26 mouse cellular contexts compared by ENCODE assay signal in the genomic region with DNA sequence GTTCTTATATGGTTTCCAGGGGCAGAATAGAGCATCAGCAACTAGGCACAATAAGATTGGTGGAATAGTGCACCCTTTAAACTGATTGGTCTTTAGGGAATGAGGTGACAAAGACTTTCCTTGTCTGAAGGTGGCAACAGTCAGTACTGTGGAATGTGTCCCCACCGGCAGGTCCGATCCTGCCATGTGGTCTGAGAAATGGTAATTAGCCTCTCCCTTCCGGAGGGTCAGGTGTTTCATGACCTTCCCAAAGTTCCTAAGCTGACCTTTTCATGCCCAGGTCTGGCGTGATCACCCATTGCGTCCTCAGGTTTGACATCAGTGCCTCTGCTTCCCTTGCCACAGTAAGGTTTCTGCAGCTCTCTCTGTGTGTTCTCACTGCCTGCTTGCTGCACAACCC.
A peak's percentile ranks its signal among the peaks of the same experiment; 100 is the strongest.
DNase-seq lines count a peak whose midpoint lies in the region; ATAC-seq lines count a peak whose summit lies in the region.
"Had no signal": no experiment of that assay in that cellular context is flagged by ENCODE, and none has a peak within 500 bp of the region (broad histone marks: within the 10 kb centered on the region; RNA-seq: fewer than 3 reads in every experiment).

No protein-coding gene starts in this region.

- peaks cover 83% of the 10 kb centered on the region for H3K4me1 ChIP-seq in hindbrain, embryonic 13.5 days (replicated peaks)
- H3K4me1 ChIP-seq in hindbrain, embryonic 16.5 days (ENCODE audit: control insufficient read depth, insufficient read depth, low read depth, low read length): peaks cover 81% of the 10 kb centered on the region
- H3K4me1 ChIP-seq in neural tube, embryonic 13.5 days (replicated peaks): peaks cover 94% of the 10 kb centered on the region
- H3K4me1 ChIP-seq in limb, embryonic 10.5 days: peaks cover 47% of the 10 kb centered on the region

- no peak overlapping the region for H3K4me2 ChIP-seq in hindbrain, embryonic 13.5 days
- H3K4me2 ChIP-seq in hindbrain, embryonic 16.5 days (ENCODE audit: low read length): no peak overlapping the region
- no peak overlapping the region for H3K4me2 ChIP-seq in neural tube, embryonic 13.5 days
- H3K4me2 ChIP-seq: embryonic facial prominence, embryonic 13.5 days; forebrain, embryonic 12.5 days; heart, embryonic 13.5 days had no signal

- 0 out of 2 replicates have a peak overlapping the region, but pooled peaks have one; percentile 92 for H3K27ac ChIP-seq in hindbrain, embryonic 13.5 days
- no peak overlapping the region for H3K27ac ChIP-seq in hindbrain, embryonic 16.5 days (ENCODE audit: low read depth, low read length)
- H3K27ac ChIP-seq in neural tube, embryonic 13.5 days (replicated peaks): peak overlapping the region; percentile 94
- H3K27ac ChIP-seq in limb, embryonic 10.5 days: no peak overlapping the region
- H3K27ac ChIP-seq: embryonic facial prominence, embryonic 10.5 days; embryonic facial prominence, embryonic 13.5 days; forebrain, embryonic 12.5 days; heart, embryonic 10.5 days had no signal

- no peak for DNase-seq in neural tube, embryonic 10.5 days (ENCODE audit: extremely low spot score, low spot score)
- DNase-seq in ZHBTc4 (ENCODE audit: low read depth, low spot score): peak; percentile 78
- no peak for DNase-seq in embryo, embryonic 11 days
- DNase-seq in gastrocnemius, adult 8-10 months (ENCODE audit: low spot score in 2 of 2): no peak
- no peak for DNase-seq in limb, embryonic 10.5 days (ENCODE audit: low spot score)
- DNase-seq: adrenal gland, adult 2 months; adrenal gland, postnatal 14 days; cerebellum, adult 11 months; cerebellum, adult 2 months; cerebellum, adult 9-11 months; cerebellum, postnatal 25 days; gastrocnemius, postnatal 14 days; heart, adult 18-20 months; heart, postnatal 14 days; heart, postnatal 4 days had no signal

- H3K9me3 ChIP-seq in hindbrain, embryonic 13.5 days: no peaks in the 10 kb centered on the region
- H3K9me3 ChIP-seq in hindbrain, embryonic 16.5 days (ENCODE audit: control insufficient read depth, low read length): no peaks in the 10 kb centered on the region
- H3K9me3 ChIP-seq in neural tube, embryonic 13.5 days: no peaks in the 10 kb centered on the region
- no peaks in the 10 kb centered on the region for H3K9me3 ChIP-seq in limb, embryonic 10.5 days (replicated peaks)
- H3K9me3 ChIP-seq: embryonic facial prominence, embryonic 10.5 days; embryonic facial prominence, embryonic 13.5 days; forebrain, embryonic 12.5 days; heart, embryonic 10.5 days; heart, embryonic 13.5 days had no signal

- H3K9ac ChIP-seq in hindbrain, embryonic 13.5 days: no peak overlapping the region; the same call in 1 of the 2 replicates
- no peak overlapping the region for H3K9ac ChIP-seq in hindbrain, embryonic 16.5 days (ENCODE audit: low read depth, low read length)
- no peak overlapping the region for H3K9ac ChIP-seq in neural tube, embryonic 13.5 days
- H3K9ac ChIP-seq: embryonic facial prominence, embryonic 13.5 days; forebrain, embryonic 12.5 days had no signal

- no peak for ATAC-seq in hindbrain, embryonic 13.5 days (ENCODE audit: low FRiP score)
- no peak for ATAC-seq in hindbrain, embryonic 16.5 days
- no peak for ATAC-seq in neural tube, embryonic 13.5 days (ENCODE audit: low read depth)
- ATAC-seq: forebrain, embryonic 16.5 days; intestine, postnatal 0 days had no signal

- 80% methylated on average over 5 of the region's 5 CpGs for WGBS in hindbrain, embryonic 13.5 days
- WGBS in hindbrain, embryonic 16.5 days: 82% methylated on average over 5 of the region's 5 CpGs
- 86% methylated on average over 5 of the region's 5 CpGs for WGBS in neural tube, embryonic 13.5 days
- WGBS in limb, embryonic 10.5 days: 74% methylated on average over 5 of the region's 5 CpGs

- no peaks in the 10 kb centered on the region for H3K27me3 ChIP-seq in hindbrain, embryonic 13.5 days
- no peaks in the 10 kb centered on the region for H3K27me3 ChIP-seq in hindbrain, embryonic 16.5 days (replicated peaks; ENCODE audit: control insufficient read depth, insufficient read depth, low read length)
- H3K27me3 ChIP-seq in neural tube, embryonic 13.5 days: no peaks in the 10 kb centered on the region
- H3K27me3 ChIP-seq in limb, embryonic 10.5 days (ENCODE audit: low read depth, poor library complexity, severe bottlenecking): no peaks in the 10 kb centered on the region
- H3K27me3 ChIP-seq: embryonic facial prominence, embryonic 13.5 days; forebrain, embryonic 12.5 days; heart, embryonic 13.5 days had no signal

- H3K4me3 ChIP-seq in hindbrain, embryonic 13.5 days: no peak overlapping the region
- H3K4me3 ChIP-seq in hindbrain, embryonic 16.5 days (ENCODE audit: low read length): no peak overlapping the region
- H3K4me3 ChIP-seq in neural tube, embryonic 13.5 days: no peak overlapping the region
- no peak overlapping the region for H3K4me3 ChIP-seq in limb, embryonic 10.5 days
- H3K4me3 ChIP-seq: embryonic facial prominence, embryonic 10.5 days; embryonic facial prominence, embryonic 13.5 days; erythroblast, embryonic 14.5 days; forebrain, embryonic 12.5 days; heart, embryonic 10.5 days; heart, embryonic 13.5 days had no signal

- H3K36me3 ChIP-seq in hindbrain, embryonic 13.5 days: no peaks in the 10 kb centered on the region
- no peaks in the 10 kb centered on the region for H3K36me3 ChIP-seq in hindbrain, embryonic 16.5 days (ENCODE audit: control insufficient read depth, insufficient read depth, low read length)
- H3K36me3 ChIP-seq in neural tube, embryonic 13.5 days: no peaks in the 10 kb centered on the region
- no peaks in the 10 kb centered on the region for H3K36me3 ChIP-seq in limb, embryonic 10.5 days
- H3K36me3 ChIP-seq: embryonic facial prominence, embryonic 10.5 days; embryonic facial prominence, embryonic 13.5 days; forebrain, embryonic 12.5 days; heart, embryonic 10.5 days; heart, embryonic 13.5 days had no signal

Comparison
In these comparisons a context has a peak if more than half of its experiments do, and no peak if none do; other contexts are left out.
1. H3K27ac ChIP-seq: peak in hindbrain, embryonic 13.5 days (single experiment) and neural tube, embryonic 13.5 days (single experiment); none in hindbrain, embryonic 16.5 days (single experiment) and limb, embryonic 10.5 days (single experiment).